Mouse (Mus musculus): ENCODE measurements around the gene Casp8. TPM values are rescaled to one million over a fixed set of nuclear protein-coding genes. Genes with fewer than 3 reads are reported as not detected.

Gene Casp8
- total and polyA plus RNA-seq, 3 experiments = 15.2 to 17.5 TPM; not detected in 1

DNA sequence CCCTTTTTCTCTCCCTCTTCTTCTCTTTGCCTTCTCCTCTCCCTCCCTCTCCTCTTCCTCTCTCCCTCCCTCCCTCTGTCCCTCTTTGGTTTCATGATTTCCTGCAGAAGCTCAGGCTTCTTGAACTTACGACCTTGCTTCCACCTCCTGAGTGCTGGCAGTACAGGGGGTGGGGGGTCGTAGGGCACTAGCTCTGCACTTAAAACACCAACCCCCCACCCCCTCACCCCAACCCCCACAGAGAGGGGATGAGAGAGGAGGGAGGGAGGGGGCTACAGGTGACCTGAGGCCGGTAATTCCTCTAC, 837 bp downstream of the Casp8 start:
- Histone ChIP-seq H3K9ac (ENCODE audit: control insufficient read depth, low read depth, low read length, poor library complexity, severe bottlenecking) (peak overlapping the region; percentile 88), H3K9me3 (replicated peaks; ENCODE audit: insufficient read depth, low read length) (no peaks in the 10 kb centered on the region), H3K4me1 (ENCODE audit: control insufficient read depth in 1 of 2, insufficient read depth in 2 of 2, low read length in 2 of 2) (peaks cover 0 to 9% of the 10 kb centered on the region in 2 experiments; a peak in 2 of 4 replicates), H3K79me2 (ENCODE audit: control insufficient read depth, insufficient read depth, low read length, poor library complexity) (peaks cover 23% of the 10 kb centered on the region), H3K27ac (ENCODE audit: control insufficient read depth, low read depth, low read length) (peak overlapping the region; percentile 89), H3K27me3 (ENCODE audit: control insufficient read depth in 1 of 2, insufficient read depth in 2 of 2, low read length in 2 of 2) (no peaks in the 10 kb centered on the region), H3K36me3 (ENCODE audit: control insufficient read depth in 1 of 2, insufficient read depth in 2 of 2, low read length in 2 of 2) (peaks cover 0 to 14% of the 10 kb centered on the region in 2 experiments; a peak in 2 of 4 replicates), H3K4me3 (ENCODE audit: control insufficient read depth in 1 of 2, insufficient read depth in 1 of 2, low read depth in 2 of 2, low read length in 2 of 2) (peak overlapping the region; percentile 63 to 80)
- DNase-seq (ENCODE audit: low read depth, low spot score) = no peak
- TF ChIP-seq KAT2A (conservative IDR thresholded peaks at IDR 0.05; ENCODE audit: low read depth, low read length) (no peak), JUND (IDR thresholded peaks at IDR 0.05; ENCODE audit: low read depth, low read length) (no peak)

DNA sequence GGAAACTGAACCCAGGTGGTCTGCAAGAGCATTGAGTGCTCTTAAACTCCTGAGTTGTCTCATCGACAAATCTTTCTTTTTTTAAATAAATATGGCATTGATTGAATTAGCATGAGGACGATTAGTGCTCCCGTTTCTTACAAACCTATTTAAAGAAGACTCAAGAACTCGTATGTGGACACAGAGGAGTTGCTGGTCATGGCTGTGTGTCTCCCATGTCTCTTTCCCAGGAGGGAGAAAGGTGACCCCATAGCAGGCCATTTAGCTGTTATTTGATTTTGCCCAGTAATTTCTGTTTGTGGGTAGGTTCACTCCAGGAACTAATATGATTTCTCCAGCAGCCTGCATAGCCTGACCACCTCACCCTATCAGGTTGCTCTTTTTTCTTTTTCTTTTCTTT, 1.7 kb downstream of the Casp8 start:
- peak; percentile 13 for DNase-seq (ENCODE audit: low read depth, low spot score)
- Histone ChIP-seq H3K79me2 (ENCODE audit: control insufficient read depth, insufficient read depth, low read length, poor library complexity) (peaks cover 23% of the 10 kb centered on the region), H3K27ac (ENCODE audit: control insufficient read depth, low read depth, low read length) (no peak overlapping the region), H3K9ac (ENCODE audit: control insufficient read depth, low read depth, low read length, poor library complexity, severe bottlenecking) (peak overlapping the region; percentile 3; the same call in 1 of the 2 replicates), H3K36me3 (ENCODE audit: control insufficient read depth in 1 of 2, insufficient read depth in 2 of 2, low read length in 2 of 2) (peaks cover 0 to 17% of the 10 kb centered on the region in 2 experiments; a peak in 2 of 4 replicates), H3K4me3 (ENCODE audit: control insufficient read depth in 1 of 2, insufficient read depth in 1 of 2, low read depth in 2 of 2, low read length in 2 of 2) (peak overlapping the region; percentile 14 to 27; a peak in 2 of 4 replicates), H3K4me1 (ENCODE audit: control insufficient read depth in 1 of 2, insufficient read depth in 2 of 2, low read length in 2 of 2) (peaks cover 0 to 9% of the 10 kb centered on the region in 2 experiments; a peak in 2 of 4 replicates), H3K9me3 (replicated peaks; ENCODE audit: insufficient read depth, low read length) (no peaks in the 10 kb centered on the region), H3K27me3 (ENCODE audit: control insufficient read depth in 1 of 2, insufficient read depth in 2 of 2, low read length in 2 of 2) (no peaks in the 10 kb centered on the region)
- TF ChIP-seq SMC3 (IDR thresholded peaks at IDR 0.05; ENCODE audit: low read depth, low read length) (no peak), HCFC1 (IDR thresholded peaks at IDR 0.05; ENCODE audit: low read depth, low read length) (no peak), USF1 (IDR thresholded peaks at IDR 0.05; ENCODE audit: low read depth, low read length) (no peak), SIN3A (IDR thresholded peaks at IDR 0.05; ENCODE audit: low read length) (no peak), USF2 (IDR thresholded peaks at IDR 0.05; ENCODE audit: borderline replicate concordance in 1 of 2, insufficient read depth in 1 of 2, low read depth in 1 of 2, low read length in 2 of 2) (no peak), KAT2A (conservative IDR thresholded peaks at IDR 0.05; ENCODE audit: low read depth, low read length) (no peak), ZC3H11A (IDR thresholded peaks at IDR 0.05; ENCODE audit: low read depth, low read length) (no peak), TBP (IDR thresholded peaks at IDR 0.05; ENCODE audit: low read depth, low read length) (no peak)

DNA sequence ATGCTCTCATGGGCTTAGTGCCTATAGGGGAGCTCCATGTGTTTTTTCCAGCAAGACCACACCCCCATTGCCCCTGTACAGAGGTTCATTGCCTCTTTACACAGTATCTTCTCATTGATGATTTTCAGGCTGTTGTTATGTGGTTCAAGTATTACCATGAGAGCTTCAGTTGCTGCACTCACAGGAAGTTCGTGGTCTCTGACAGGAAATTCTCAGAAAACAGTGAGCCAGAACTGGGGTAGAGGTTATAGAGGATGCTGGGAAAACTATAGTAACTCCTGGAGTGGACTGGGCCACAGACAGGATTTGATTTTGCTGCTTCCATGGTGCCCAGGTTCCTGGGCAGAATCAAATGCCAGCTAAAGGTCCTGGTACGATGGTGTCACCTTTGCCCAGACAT, 2.2 kb downstream of the Casp8 start:
- Histone ChIP-seq H3K4me1 (ENCODE audit: control insufficient read depth in 1 of 2, insufficient read depth in 2 of 2, low read length in 2 of 2) (peaks cover 0 to 9% of the 10 kb centered on the region in 2 experiments; a peak in 2 of 4 replicates), H3K4me3 (ENCODE audit: control insufficient read depth in 1 of 2, insufficient read depth in 1 of 2, low read depth in 2 of 2, low read length in 2 of 2) (peak overlapping the region in 1 of 2 experiments; percentile 11; a peak in 1 of 4 replicates), H3K9me3 (replicated peaks; ENCODE audit: insufficient read depth, low read length) (no peaks in the 10 kb centered on the region), H3K9ac (ENCODE audit: control insufficient read depth, low read depth, low read length, poor library complexity, severe bottlenecking) (no peak overlapping the region), H3K79me2 (ENCODE audit: control insufficient read depth, insufficient read depth, low read length, poor library complexity) (peaks cover 23% of the 10 kb centered on the region), H3K27me3 (ENCODE audit: control insufficient read depth in 1 of 2, insufficient read depth in 2 of 2, low read length in 2 of 2) (no peaks in the 10 kb centered on the region), H3K27ac (ENCODE audit: control insufficient read depth, low read depth, low read length) (no peak overlapping the region), H3K36me3 (ENCODE audit: control insufficient read depth in 1 of 2, insufficient read depth in 2 of 2, low read length in 2 of 2) (peaks cover 0 to 17% of the 10 kb centered on the region in 2 experiments; a peak in 2 of 4 replicates)
- peak; percentile 54 for DNase-seq (ENCODE audit: low read depth, low spot score)
- 0 out of 4 replicates have a peak, but pooled peaks of 1 of the 2 experiments have one; percentile 22 for TF ChIP-seq EP300 (IDR thresholded peaks at IDR 0.05; ENCODE audit: low read depth in 1 of 2, low read length in 2 of 2)
- no peak for TF ChIP-seq CHD1 (IDR thresholded peaks at IDR 0.05; ENCODE audit: low read depth, low read length)

Measured in MEL (cell line).